Mouse (Mus musculus) erythroblast, embryonic 14.5 days (primary cell): ENCODE data around the gene Gusb.

ENCODE experiments used
- GATA1 ChIP-seq: IDR thresholded peaks from 2 replicates; pipeline ENCODE4 v1.6.1; 2012; ENCODE audit warnings: low read length, inconsistent platforms, mixed read lengths
- TAL1 ChIP-seq: IDR thresholded peaks from 3 replicates; pipeline ENCODE4 v1.6.1; 2012; ENCODE audit warnings: low read length, inconsistent platforms, mixed read lengths

DNA sequence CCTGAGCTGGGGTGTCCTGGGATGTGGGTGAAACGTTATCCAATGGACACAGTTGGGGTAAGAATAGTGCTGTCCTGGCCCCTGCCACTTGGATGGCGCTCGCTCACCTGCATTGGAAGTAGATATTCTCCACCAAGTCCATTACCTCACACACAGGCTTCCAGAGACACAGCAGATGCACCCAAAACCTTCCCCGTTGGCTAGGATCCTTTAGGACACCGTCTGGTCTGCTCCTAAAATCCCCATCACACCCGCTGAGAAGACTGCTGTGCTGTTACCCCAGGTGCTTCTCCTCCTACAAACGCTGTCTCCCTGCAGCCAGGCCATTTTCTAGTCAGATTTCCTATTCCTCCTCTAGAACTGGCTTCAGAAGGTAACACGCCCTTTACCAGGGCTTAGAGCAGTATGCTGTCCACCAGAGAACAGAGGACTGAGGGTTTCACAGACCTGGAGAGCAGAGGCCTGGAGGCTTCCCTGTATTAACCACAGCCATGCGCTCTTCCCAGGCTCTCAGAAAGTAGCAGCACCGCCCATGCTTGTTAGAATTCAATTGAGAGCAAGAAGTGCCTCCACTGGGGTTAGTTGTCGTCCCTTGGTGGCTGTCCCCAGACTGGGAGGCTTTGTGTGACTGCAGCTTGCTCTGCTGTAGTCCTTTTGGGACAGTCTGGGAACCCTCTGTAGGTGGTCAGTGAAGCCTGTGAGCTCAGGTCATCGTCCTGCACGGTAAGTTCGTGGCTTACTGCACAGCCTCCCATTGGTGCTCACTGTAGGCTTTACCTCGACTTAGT is 48.4 kb upstream of the Gusb start:
- TF ChIP-seq TAL1 (no peak), GATA1 (no peak)
